Mouse (Mus musculus): Measurements from ENCODE around the gene Gm973.

GRCm38 (mm10) chr1:59549036-59549675 is 33.1 kb downstream of the Gm973 start:
- TF ChIP-seq CTCF (IDR thresholded peaks at IDR 0.05): no peak
- TF ChIP-seq EP300 (IDR thresholded peaks at IDR 0.05): no peak
